Mouse (Mus musculus): ENCODE measurements around the gene Hoxc5. TPM values are rescaled to one million over a fixed set of nuclear protein-coding genes. Genes with fewer than 3 reads are reported as not detected.

The Hoxc5 gene
- polyA plus RNA-seq, 1 experiment from 2014 or later, result 17.5 TPM

DNA sequence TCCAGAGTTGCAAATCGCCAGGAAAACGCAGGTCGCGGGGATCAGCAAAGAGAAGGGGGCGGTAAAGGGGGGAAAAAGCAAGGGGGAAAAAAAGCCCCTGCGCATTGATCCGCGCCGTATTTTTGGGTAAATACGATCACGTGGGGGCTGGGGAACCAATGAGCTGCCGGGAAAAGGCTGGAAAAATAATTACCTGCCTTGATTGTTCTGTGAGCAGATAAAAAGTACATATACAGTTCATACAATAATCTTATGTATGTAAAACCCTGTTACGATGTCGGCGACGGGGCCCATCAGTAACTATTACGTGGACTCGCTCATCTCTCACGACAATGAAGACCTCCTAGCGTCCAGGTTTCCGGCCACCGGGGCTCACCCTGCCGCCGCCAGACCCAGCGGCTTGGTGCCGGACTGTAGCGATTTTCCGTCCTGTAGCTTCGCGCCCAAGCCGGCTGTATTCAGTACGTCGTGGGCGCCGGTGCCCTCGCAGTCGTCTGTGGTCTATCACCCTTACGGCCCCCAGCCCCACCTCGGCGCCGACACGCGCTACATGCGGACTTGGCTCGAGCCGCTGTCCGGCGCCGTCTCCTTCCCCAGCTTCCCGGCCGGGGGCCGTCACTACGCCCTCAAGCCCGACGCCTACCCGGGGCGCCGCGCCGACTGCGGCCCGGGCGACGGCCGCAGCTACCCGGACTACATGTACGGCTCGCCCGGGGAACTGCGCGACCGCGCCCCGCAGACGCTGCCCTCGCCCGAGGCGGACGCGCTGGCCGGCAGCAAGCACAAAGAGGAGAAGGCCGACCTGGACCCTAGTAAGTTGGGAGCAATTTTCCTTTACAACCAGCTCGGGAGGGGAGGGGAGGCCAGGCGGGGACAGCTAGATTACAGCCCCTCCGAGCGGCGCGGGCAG is 14.4 kb downstream of the Hoxc5 start:
- Histone ChIP-seq H3K27me3 (ENCODE audit: control insufficient read depth, insufficient read depth, low read length) (peaks cover 90% of the 10 kb centered on the region), H3K4me1 (ENCODE audit: control insufficient read depth, insufficient read depth, low read length) (0 out of 2 replicates have a peak, but pooled peaks cover 3% of the 10 kb centered on the region), H3K9ac (ENCODE audit: low read length) (peak overlapping the region; percentile 25; the same call in 1 of the 2 replicates), H3K36me3 (ENCODE audit: control insufficient read depth, insufficient read depth, low read length) (no peaks in the 10 kb centered on the region), H3K9me3 (replicated peaks; ENCODE audit: control insufficient read depth, low read length) (no peaks in the 10 kb centered on the region), H3K4me3 (replicated peaks; ENCODE audit: low read length) (peak overlapping the region; percentile 33), H3K27ac (ENCODE audit: low read length) (no peak overlapping the region), H3K4me2 (ENCODE audit: low read depth, low read length) (peak overlapping the region; percentile 47)
- under 1% methylated on average over 88 of the region's 88 CpGs for WGBS
- peak; percentile 44; the same call in 1 of the 2 replicates for ATAC-seq (ENCODE audit: insufficient read depth, low FRiP score)

DNA sequence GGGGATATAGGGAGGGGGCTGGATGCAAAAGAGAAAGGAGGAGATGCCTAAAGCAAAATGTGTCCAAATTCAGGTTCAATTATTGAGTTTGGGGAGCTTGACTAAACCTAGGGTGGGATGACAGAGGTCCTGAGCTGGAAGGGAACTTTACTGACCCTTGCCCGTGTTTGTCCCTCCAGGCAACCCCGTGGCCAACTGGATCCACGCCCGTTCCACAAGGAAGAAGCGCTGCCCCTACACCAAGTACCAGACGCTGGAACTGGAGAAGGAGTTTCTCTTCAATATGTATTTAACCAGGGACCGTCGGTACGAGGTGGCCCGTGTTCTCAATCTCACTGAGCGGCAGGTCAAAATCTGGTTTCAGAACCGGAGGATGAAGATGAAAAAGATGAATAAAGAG is 16.5 kb downstream of the Hoxc5 start:
- H3K4me3 ChIP-seq (replicated peaks; ENCODE audit: low read length), result no peak overlapping the region
- H3K27me3 ChIP-seq (ENCODE audit: control insufficient read depth, insufficient read depth, low read length), result peaks cover 92% of the 10 kb centered on the region
- H3K4me2 ChIP-seq (ENCODE audit: low read depth, low read length), result no peak overlapping the region
- H3K9me3 ChIP-seq (replicated peaks; ENCODE audit: control insufficient read depth, low read length), result no peaks in the 10 kb centered on the region
- H3K27ac ChIP-seq (ENCODE audit: low read length), result no peak overlapping the region
- H3K4me1 ChIP-seq (ENCODE audit: control insufficient read depth, insufficient read depth, low read length), result no peaks in the 10 kb centered on the region
- H3K9ac ChIP-seq (ENCODE audit: low read length), result no peak overlapping the region
- no peak for ATAC-seq (ENCODE audit: insufficient read depth, low FRiP score)
- 6% methylated on average over 12 of the region's 12 CpGs for WGBS
- H3K36me3 ChIP-seq (ENCODE audit: control insufficient read depth, insufficient read depth, low read length), result no peaks in the 10 kb centered on the region

DNA sequence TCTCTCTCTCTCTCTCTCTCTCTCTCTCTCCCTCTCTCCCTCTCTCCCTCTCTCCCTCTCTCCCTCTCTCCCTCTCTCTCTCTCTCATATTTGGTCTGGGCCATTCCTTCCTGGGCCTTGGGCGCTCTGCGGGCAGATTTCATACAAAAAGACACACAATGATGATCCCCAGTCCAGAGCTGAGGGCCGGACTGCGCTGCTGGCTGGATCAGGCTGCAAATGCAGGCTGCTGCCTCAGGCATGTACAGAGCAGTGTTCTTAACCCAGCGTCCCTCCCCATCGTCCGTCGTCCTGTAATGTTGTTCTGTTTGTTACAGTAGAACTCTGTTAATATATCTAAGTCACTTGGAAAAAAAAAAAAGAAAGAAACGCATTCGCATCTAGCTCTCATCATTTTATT is 17.3 kb downstream of the Hoxc5 start:
- no peak overlapping the region for H3K27ac ChIP-seq (ENCODE audit: low read length)

DNA sequence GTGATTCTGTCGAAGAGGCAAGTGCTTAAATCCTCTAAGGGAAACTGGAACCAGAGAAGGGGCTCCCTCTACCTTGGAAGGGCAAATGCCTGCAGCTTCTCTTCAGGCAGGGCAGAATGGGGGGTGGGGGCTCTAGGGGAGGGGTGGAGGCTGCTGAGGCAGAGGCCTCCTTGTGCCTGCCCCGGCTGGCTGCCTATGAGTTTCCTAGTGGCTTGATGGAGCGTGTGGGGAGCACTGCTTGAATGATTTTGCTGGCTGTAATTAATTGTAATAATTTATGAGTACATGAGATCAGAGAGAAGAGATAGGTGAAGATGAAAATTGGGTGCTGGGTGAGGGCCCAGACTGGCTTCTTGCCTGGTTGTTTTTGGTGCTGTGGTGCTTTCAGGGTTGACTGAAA is 17.7 kb downstream of the Hoxc5 start:
- Histone ChIP-seq H3K36me3 (ENCODE audit: control insufficient read depth, insufficient read depth, low read length) (no peaks in the 10 kb centered on the region), H3K27ac (ENCODE audit: low read length) (no peak overlapping the region), H3K9me3 (replicated peaks; ENCODE audit: control insufficient read depth, low read length) (no peaks in the 10 kb centered on the region), H3K9ac (ENCODE audit: low read length) (no peak overlapping the region), H3K4me2 (ENCODE audit: low read depth, low read length) (no peak overlapping the region), H3K4me1 (ENCODE audit: control insufficient read depth, insufficient read depth, low read length) (no peaks in the 10 kb centered on the region), H3K4me3 (replicated peaks; ENCODE audit: low read length) (no peak overlapping the region), H3K27me3 (ENCODE audit: control insufficient read depth, insufficient read depth, low read length) (peaks cover 92% of the 10 kb centered on the region)
- ATAC-seq (ENCODE audit: insufficient read depth, low FRiP score), result no peak
- 15% methylated on average over 3 of the region's 3 CpGs for WGBS

More for the DNA sequence above, 17.3 kb downstream of the Hoxc5 start:
- Histone ChIP-seq H3K27me3 (ENCODE audit: control insufficient read depth, insufficient read depth, low read length) (peaks cover 92% of the 10 kb centered on the region), H3K9me3 (replicated peaks; ENCODE audit: control insufficient read depth, low read length) (no peaks in the 10 kb centered on the region), H3K4me3 (replicated peaks; ENCODE audit: low read length) (no peak overlapping the region), H3K9ac (ENCODE audit: low read length) (no peak overlapping the region), H3K4me2 (ENCODE audit: low read depth, low read length) (no peak overlapping the region), H3K36me3 (ENCODE audit: control insufficient read depth, insufficient read depth, low read length) (no peaks in the 10 kb centered on the region), H3K4me1 (ENCODE audit: control insufficient read depth, insufficient read depth, low read length) (no peaks in the 10 kb centered on the region)
- ATAC-seq (ENCODE audit: insufficient read depth, low FRiP score), result no peak
- 3% methylated on average over 10 of the region's 10 CpGs for WGBS

DNA sequence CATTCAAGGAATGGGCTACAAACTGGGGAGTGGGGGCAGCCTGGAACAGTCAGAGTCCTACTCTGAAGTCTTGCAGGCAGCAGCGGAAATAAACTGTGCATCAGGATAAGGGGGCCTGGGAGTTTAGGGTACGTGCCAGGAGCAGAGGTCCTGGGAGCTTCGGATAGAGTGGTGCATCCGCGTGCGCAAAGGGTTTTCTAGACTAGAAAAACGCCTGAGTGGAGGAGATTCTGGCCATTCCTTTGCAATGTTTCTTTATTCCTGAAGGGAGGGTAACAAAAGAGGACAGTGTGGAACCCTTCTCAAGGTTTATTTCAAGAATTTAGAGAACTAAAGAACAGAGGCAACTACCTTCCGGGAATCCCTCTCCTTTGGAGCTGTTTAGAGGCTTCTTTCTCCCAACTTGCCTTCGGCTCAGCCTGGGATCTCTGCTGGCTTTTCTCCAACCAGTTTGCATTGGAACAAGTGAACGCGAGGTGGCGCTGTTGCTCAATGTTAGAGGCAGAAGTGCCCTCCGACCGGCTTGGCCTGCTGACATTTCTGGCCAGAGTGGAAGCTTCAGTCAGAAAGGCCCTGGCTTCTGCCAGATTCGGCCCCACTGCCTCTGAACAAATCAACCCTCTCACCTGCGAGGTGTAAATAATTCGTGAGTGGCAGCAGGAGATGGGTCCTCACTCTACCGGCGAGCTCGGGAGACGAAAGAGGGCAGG is 20.0 kb downstream of the Hoxc5 start:
- Histone ChIP-seq H3K9ac (ENCODE audit: low read length) (no peak overlapping the region), H3K9me3 (replicated peaks; ENCODE audit: control insufficient read depth, low read length) (no peaks in the 10 kb centered on the region), H3K36me3 (ENCODE audit: control insufficient read depth, insufficient read depth, low read length) (no peaks in the 10 kb centered on the region), H3K27me3 (ENCODE audit: control insufficient read depth, insufficient read depth, low read length) (peaks cover 93% of the 10 kb centered on the region), H3K27ac (ENCODE audit: low read length) (no peak overlapping the region), H3K4me1 (ENCODE audit: control insufficient read depth, insufficient read depth, low read length) (0 out of 2 replicates have a peak, but pooled peaks cover 5% of the 10 kb centered on the region), H3K4me3 (replicated peaks; ENCODE audit: low read length) (no peak overlapping the region), H3K4me2 (ENCODE audit: low read depth, low read length) (no peak overlapping the region)
- ATAC-seq (ENCODE audit: insufficient read depth, low FRiP score), result peak; percentile 66; the same call in 1 of the 2 replicates
- 7% methylated on average over 21 of the region's 21 CpGs for WGBS

DNA sequence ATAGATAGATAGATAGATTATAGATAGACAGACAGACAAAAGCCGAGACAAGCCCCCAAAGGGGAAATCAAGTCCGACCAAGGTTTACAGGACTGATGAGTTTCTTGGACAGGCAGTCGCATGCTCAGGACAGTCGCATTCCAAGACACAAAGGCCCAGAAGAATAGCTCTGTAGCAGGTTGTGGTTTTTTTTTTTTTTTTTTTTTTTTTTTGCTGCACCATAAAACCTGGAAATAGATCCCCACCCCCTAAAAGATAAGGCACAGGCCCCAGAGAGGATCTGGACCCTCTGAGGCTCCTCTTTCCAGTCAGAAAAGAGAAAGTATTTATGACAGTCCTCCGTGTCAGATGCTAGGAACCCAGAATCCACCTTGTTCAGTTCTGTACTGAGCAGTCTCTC is 20.8 kb downstream of the Hoxc5 start:
- Histone ChIP-seq H3K4me1 (ENCODE audit: control insufficient read depth, insufficient read depth, low read length) (0 out of 2 replicates have a peak, but pooled peaks cover 5% of the 10 kb centered on the region), H3K27me3 (ENCODE audit: control insufficient read depth, insufficient read depth, low read length) (peaks cover 92% of the 10 kb centered on the region)

DNA sequence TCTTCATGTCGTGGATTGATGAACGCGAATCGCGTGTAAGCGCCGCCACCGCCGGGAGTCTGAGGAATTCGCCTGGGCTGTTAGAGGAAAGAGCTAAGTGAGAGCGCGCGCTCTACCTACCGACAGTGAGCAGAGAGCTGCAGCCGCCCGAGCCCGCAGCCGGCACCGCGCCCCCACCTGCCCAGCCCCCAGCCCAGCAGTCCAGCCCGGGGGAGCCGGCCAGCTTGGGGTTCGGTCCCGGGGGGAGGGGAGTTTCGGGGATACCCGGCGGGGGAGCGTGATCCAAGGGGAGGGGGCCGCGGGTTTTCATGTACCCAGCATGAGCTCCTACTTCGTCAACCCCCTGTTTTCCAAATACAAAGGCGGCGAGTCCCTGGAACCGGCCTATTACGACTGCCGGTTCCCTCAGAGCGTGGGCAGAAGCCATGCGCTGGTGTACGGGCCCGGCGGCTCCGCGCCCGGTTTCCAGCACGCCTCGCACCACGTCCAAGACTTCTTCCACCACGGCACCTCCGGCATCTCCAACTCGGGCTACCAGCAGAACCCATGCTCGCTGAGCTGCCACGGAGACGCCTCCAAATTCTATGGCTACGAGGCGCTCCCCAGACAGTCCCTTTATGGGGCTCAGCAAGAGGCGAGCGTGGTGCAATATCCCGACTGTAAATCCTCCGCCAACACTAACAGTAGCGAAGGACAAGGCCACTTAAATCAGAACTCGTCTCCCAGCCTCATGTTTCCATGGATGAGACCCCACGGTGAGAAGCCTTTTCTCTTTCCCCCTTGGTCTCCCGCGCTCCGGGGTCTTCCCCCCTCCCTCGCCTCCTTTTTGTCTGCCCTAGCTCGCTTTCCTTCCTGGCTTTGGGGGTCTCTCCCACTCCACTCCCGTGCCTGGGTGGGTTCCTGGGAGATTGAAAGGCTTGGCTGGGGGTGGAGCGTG is 23.5 kb downstream of the Hoxc5 start, which contains the start of gene Hoxc8:
Gene Hoxc8, plus strand, starts transcription at position 147 of the 937 bp plus-strand sequence.
- H3K27me3 ChIP-seq (ENCODE audit: control insufficient read depth, insufficient read depth, low read length), result peaks cover 87% of the 10 kb centered on the region
- ATAC-seq (ENCODE audit: insufficient read depth, low FRiP score), result peak; percentile 40; the same call in 1 of the 2 replicates
- H3K4me1 ChIP-seq (ENCODE audit: control insufficient read depth, insufficient read depth, low read length), result 0 out of 2 replicates have a peak, but pooled peaks cover 5% of the 10 kb centered on the region
- peak within 1 kb of the TSS; percentile 46 for H3K4me2 ChIP-seq (ENCODE audit: low read depth, low read length)
- 1% methylated on average over 69 of the region's 69 CpGs for WGBS
- no peaks in the 10 kb centered on the region for H3K9me3 ChIP-seq (replicated peaks; ENCODE audit: control insufficient read depth, low read length)
- H3K4me3 ChIP-seq (replicated peaks; ENCODE audit: low read length), result peak within 1 kb of the TSS; percentile 42
- H3K9ac ChIP-seq (ENCODE audit: low read length), result peak within 1 kb of the TSS; percentile 65
- H3K27ac ChIP-seq (ENCODE audit: low read length), result no peak within 1 kb of the TSS
- no peaks in the 10 kb centered on the region for H3K36me3 ChIP-seq (ENCODE audit: control insufficient read depth, insufficient read depth, low read length)

More for the DNA sequence above, 20.8 kb downstream of the Hoxc5 start:
- Histone ChIP-seq H3K9me3 (replicated peaks; ENCODE audit: control insufficient read depth, low read length) (no peaks in the 10 kb centered on the region), H3K9ac (ENCODE audit: low read length) (no peak overlapping the region), H3K4me3 (replicated peaks; ENCODE audit: low read length) (no peak overlapping the region), H3K4me2 (ENCODE audit: low read depth, low read length) (no peak overlapping the region), H3K36me3 (ENCODE audit: control insufficient read depth, insufficient read depth, low read length) (no peaks in the 10 kb centered on the region), H3K27ac (ENCODE audit: low read length) (no peak overlapping the region)
- no peak for ATAC-seq (ENCODE audit: insufficient read depth, low FRiP score)
- WGBS, result 48% methylated on average over 5 of the region's 5 CpGs

DNA sequence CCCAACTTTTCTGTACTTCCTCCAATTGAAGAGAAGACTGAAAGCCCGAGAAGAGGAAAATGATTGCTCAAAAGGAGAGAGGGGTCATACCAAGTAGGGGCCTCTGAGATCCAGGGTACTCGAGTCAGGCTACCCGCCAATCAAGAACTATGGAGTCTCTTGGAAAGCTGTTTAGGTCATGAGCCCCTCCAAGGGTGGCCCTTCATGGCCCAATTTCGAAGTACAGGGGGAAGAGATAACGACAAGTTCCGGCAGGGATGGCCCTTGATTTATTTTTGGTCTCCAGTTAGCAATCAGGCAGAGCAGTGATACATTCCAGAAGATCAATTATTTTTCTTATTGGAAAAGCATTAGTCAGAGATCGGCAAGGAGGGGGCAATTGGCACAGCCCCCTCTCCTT is 24.5 kb downstream of the Hoxc5 start:
- H3K27me3 ChIP-seq (ENCODE audit: control insufficient read depth, insufficient read depth, low read length), result peaks cover 87% of the 10 kb centered on the region
- H3K4me1 ChIP-seq (ENCODE audit: control insufficient read depth, insufficient read depth, low read length), result 0 out of 2 replicates have a peak, but pooled peaks cover 5% of the 10 kb centered on the region
- H3K27ac ChIP-seq (ENCODE audit: low read length), result no peak overlapping the region
- no peak for ATAC-seq (ENCODE audit: insufficient read depth, low FRiP score)
- H3K9ac ChIP-seq (ENCODE audit: low read length), result no peak overlapping the region
- peak overlapping the region; percentile 46; the same call in 1 of the 2 replicates for H3K4me2 ChIP-seq (ENCODE audit: low read depth, low read length)
- no peaks in the 10 kb centered on the region for H3K36me3 ChIP-seq (ENCODE audit: control insufficient read depth, insufficient read depth, low read length)
- H3K9me3 ChIP-seq (replicated peaks; ENCODE audit: control insufficient read depth, low read length), result no peaks in the 10 kb centered on the region
- 16% methylated on average over 7 of the region's 7 CpGs for WGBS
- peak overlapping the region; percentile 1; the same call in 1 of the 2 replicates for H3K4me3 ChIP-seq (replicated peaks; ENCODE audit: low read length)

Measured in stomach, embryonic 16.5 days (tissue).